Mouse (Mus musculus): Measurements from ENCODE around the gene Rnf115. TPM values are rescaled to one million over a fixed set of nuclear protein-coding genes. Genes with fewer than 3 reads are reported as not detected.
A peak's percentile ranks its signal among the peaks of the same experiment; 100 is the strongest.

Rnf115 gene
- polyA plus RNA-seq, 1 experiment from 2014 or later = 44.6 TPM

GRCm38 (mm10) chr3:96838996-96839645 lies 111.7 kb downstream of the Rnf115 start:
- H3K27me3 ChIP-seq (replicated peaks; ENCODE audit: control insufficient read depth, insufficient read depth, low read length) = no peaks in the 10 kb centered on the region
- H3K4me3 ChIP-seq (ENCODE audit: low read depth, low read length) = no peak overlapping the region
- no peak overlapping the region for H3K27ac ChIP-seq (ENCODE audit: low read depth)
- no peak overlapping the region for H3K4me2 ChIP-seq (ENCODE audit: low read length)
- ATAC-seq (replicated peaks; ENCODE audit: low FRiP score, low TSS enrichment, low read depth) (no peak), DNase-seq (ENCODE audit: low spot score) (peak; percentile 49)
- H3K9me3 ChIP-seq (ENCODE audit: control insufficient read depth, low read length) = no peaks in the 10 kb centered on the region
- H3K4me1 ChIP-seq (replicated peaks; ENCODE audit: control insufficient read depth, insufficient read depth, low read length) = no peaks in the 10 kb centered on the region
- H3K36me3 ChIP-seq (ENCODE audit: control insufficient read depth, insufficient read depth, low read length) = no peaks in the 10 kb centered on the region
- no peak overlapping the region for H3K9ac ChIP-seq (ENCODE audit: low read length)
- WGBS = 69% methylated on average over 7 of the region's 7 CpGs

Other genes starting within 250 kb of the Rnf115 start
- 0.11 and 0.28 TPM in 2 replicates for gene Hfe2, start 202.5 kb upstream of the Rnf115 start, polyA plus RNA-seq (2014; fragmentation: Nextera tagmentation; extraction: Ambion mirVana)
- 149 and 154 TPM in 2 replicates for gene Txnip, start 169.7 kb upstream of the Rnf115 start, polyA plus RNA-seq (2014; fragmentation: Nextera tagmentation; extraction: Ambion mirVana)
- gene Gm16253, start 150.7 kb upstream of the Rnf115 start, polyA plus RNA-seq (2014; fragmentation: Nextera tagmentation; extraction: Ambion mirVana) = 0.37 and 1.6 TPM in 2 replicates
- 13.6 and 17.4 TPM in 2 replicates for gene Polr3gl, start 133.5 kb upstream of the Rnf115 start, polyA plus RNA-seq (2014; fragmentation: Nextera tagmentation; extraction: Ambion mirVana)
- 2.3 and 2.8 TPM in 2 replicates for gene Ankrd34a, start 131.0 kb upstream of the Rnf115 start, polyA plus RNA-seq (2014; fragmentation: Nextera tagmentation; extraction: Ambion mirVana)
- gene Lix1l, start 126.5 kb upstream of the Rnf115 start, polyA plus RNA-seq (2014; fragmentation: Nextera tagmentation; extraction: Ambion mirVana) = 6.7 and 8.3 TPM in 2 replicates
- gene Rbm8a, start 97.7 kb upstream of the Rnf115 start, polyA plus RNA-seq (2014; fragmentation: Nextera tagmentation; extraction: Ambion mirVana) = 137 and 149 TPM in 2 replicates
- 44.1 and 54.3 TPM in 2 replicates for gene Pex11b, start 92.3 kb upstream of the Rnf115 start, polyA plus RNA-seq (2014; fragmentation: Nextera tagmentation; extraction: Ambion mirVana)
- 0.07 and 0.12 TPM in 2 replicates for gene Gm42957, start 92.2 kb upstream of the Rnf115 start, polyA plus RNA-seq (2014; fragmentation: Nextera tagmentation; extraction: Ambion mirVana)
- 0.61 and 0.86 TPM in 2 replicates for gene Itga10, start 82.1 kb upstream of the Rnf115 start, polyA plus RNA-seq (2014; fragmentation: Nextera tagmentation; extraction: Ambion mirVana)
- gene Ankrd35, start 57.5 kb upstream of the Rnf115 start, polyA plus RNA-seq (2014; fragmentation: Nextera tagmentation; extraction: Ambion mirVana) = 0.20 and 0.38 TPM in 2 replicates
- 35.5 and 40.0 TPM in 2 replicates for gene Pias3, start 31.3 kb upstream of the Rnf115 start, polyA plus RNA-seq (2014; fragmentation: Nextera tagmentation; extraction: Ambion mirVana)
- 6.3 and 7.5 TPM in 2 replicates for gene Nudt17, start 19.1 kb upstream of the Rnf115 start, polyA plus RNA-seq (2014; fragmentation: Nextera tagmentation; extraction: Ambion mirVana)
- gene Polr3c, start within 50 bp of the Rnf115 start, polyA plus RNA-seq (2014; fragmentation: Nextera tagmentation; extraction: Ambion mirVana) = 34.5 and 38.5 TPM in 2 replicates
- gene Pdzk1, start 101.6 kb downstream of the Rnf115 start, polyA plus RNA-seq (2014; fragmentation: Nextera tagmentation; extraction: Ambion mirVana) = 1.1 and 1.3 TPM in 2 replicates
- 0.77 and 0.79 TPM in 2 replicates for gene Cd160, start 101.7 kb downstream of the Rnf115 start, polyA plus RNA-seq (2014; fragmentation: Nextera tagmentation; extraction: Ambion mirVana)
- gene Gja5, start 177.0 kb downstream of the Rnf115 start, polyA plus RNA-seq (2014; fragmentation: Nextera tagmentation; extraction: Ambion mirVana) = 5.2 and 5.4 TPM in 2 replicates
- gene Gpr89, start 177.7 kb downstream of the Rnf115 start, polyA plus RNA-seq (2014; fragmentation: Nextera tagmentation; extraction: Ambion mirVana) = 51.1 and 52.0 TPM in 2 replicates
- gene Gja8, start 198.4 kb downstream of the Rnf115 start, polyA plus RNA-seq (2014; fragmentation: Nextera tagmentation; extraction: Ambion mirVana) = not detected in 2 replicates